Mouse (Mus musculus): Measurements from ENCODE around the gene Rnf214. TPM values are rescaled to one million over a fixed set of nuclear protein-coding genes. Genes with fewer than 3 reads are reported as not detected.
"Not testable (repeated sequence)": the region's sequence is repeated elsewhere in the genome, so short reads cannot be mapped to it uniquely, and the experiment has no call there.

Rnf214 gene
- total and polyA plus RNA-seq, 3 experiments: 7.9 to 17.0 TPM; not detected in 1

- DNase-seq (ENCODE audit: low read depth, low spot score): no peak
- no peaks in the 10 kb centered on the region for H3K9me3 ChIP-seq (replicated peaks; ENCODE audit: insufficient read depth, low read length)
- no peak overlapping the region for H3K4me3 ChIP-seq (ENCODE audit: control insufficient read depth in 1 of 2, insufficient read depth in 1 of 2, low read depth in 2 of 2, low read length in 2 of 2)
- no peaks in the 10 kb centered on the region for H3K36me3 ChIP-seq (ENCODE audit: control insufficient read depth in 1 of 2, insufficient read depth in 2 of 2, low read length in 2 of 2)
- no peak overlapping the region for H3K27ac ChIP-seq (ENCODE audit: control insufficient read depth, low read depth, low read length)
- TF ChIP-seq RCOR1 (IDR thresholded peaks at IDR 0.05; ENCODE audit: low read depth, low read length) (no peak), USF2 (IDR thresholded peaks at IDR 0.05; ENCODE audit: borderline replicate concordance in 1 of 2, insufficient read depth in 1 of 2, low read depth in 1 of 2, low read length in 2 of 2) (no peak), EP300 (IDR thresholded peaks at IDR 0.05; ENCODE audit: low read depth in 1 of 2, low read length in 2 of 2) (no peak), POLR2AphosphoS5 (IDR thresholded peaks at IDR 0.05; ENCODE audit: borderline replicate concordance, low read depth, low read length) (no peak), CHD2 (IDR thresholded peaks at IDR 0.05; ENCODE audit: low read length) (no peak), POLR2A (IDR thresholded peaks at IDR 0.05; ENCODE audit: control insufficient read depth in 1 of 2, insufficient read depth in 1 of 2, low read depth in 1 of 2, low read length in 2 of 2, poor library complexity in 1 of 2) (no peak), ETS1 (IDR thresholded peaks at IDR 0.05; ENCODE audit: low read depth, low read length) (no peak), ZNF384 (IDR thresholded peaks at IDR 0.05; ENCODE audit: low read depth, low read length) (no peak)
- no peaks in the 10 kb centered on the region for H3K79me2 ChIP-seq (ENCODE audit: control insufficient read depth, insufficient read depth, low read length, poor library complexity)
- no peaks in the 10 kb centered on the region for H3K4me1 ChIP-seq (ENCODE audit: control insufficient read depth in 1 of 2, insufficient read depth in 2 of 2, low read length in 2 of 2)
- no peaks in the 10 kb centered on the region for H3K27me3 ChIP-seq (ENCODE audit: control insufficient read depth in 1 of 2, insufficient read depth in 2 of 2, low read length in 2 of 2)
- no peak overlapping the region for H3K9ac ChIP-seq (ENCODE audit: control insufficient read depth, low read depth, low read length, poor library complexity, severe bottlenecking)
Observed at GRCm38 (mm10) chr9:45849528-45850408, 56.9 kb downstream of the Rnf214 start.

- H3K27me3 ChIP-seq (ENCODE audit: control insufficient read depth in 1 of 2, insufficient read depth in 2 of 2, low read length in 2 of 2): peaks cover 0 to 2% of the 10 kb centered on the region in 2 experiments; a peak in 2 of 4 replicates
Observed at GRCm38 (mm10) chr9:45846891-45847460, 59.7 kb downstream of the Rnf214 start.

GRCm38 (mm10) chr9:45846176-45846575 is 60.5 kb downstream of the Rnf214 start:
- not testable (repeated sequence) for H3K27me3 ChIP-seq (ENCODE audit: control insufficient read depth in 1 of 2, insufficient read depth in 2 of 2, low read length in 2 of 2); H3K4me1 ChIP-seq (ENCODE audit: control insufficient read depth in 1 of 2, insufficient read depth in 2 of 2, low read length in 2 of 2); DNase-seq (ENCODE audit: low read depth, low spot score); H3K9me3 ChIP-seq (replicated peaks; ENCODE audit: insufficient read depth, low read length); H3K4me3 ChIP-seq (ENCODE audit: control insufficient read depth in 1 of 2, insufficient read depth in 1 of 2, low read depth in 2 of 2, low read length in 2 of 2); H3K36me3 ChIP-seq (ENCODE audit: control insufficient read depth in 1 of 2, insufficient read depth in 2 of 2, low read length in 2 of 2); H3K27ac ChIP-seq (ENCODE audit: control insufficient read depth, low read depth, low read length); H3K79me2 ChIP-seq (ENCODE audit: control insufficient read depth, insufficient read depth, low read length, poor library complexity); H3K9ac ChIP-seq (ENCODE audit: control insufficient read depth, low read depth, low read length, poor library complexity, severe bottlenecking)

More at GRCm38 (mm10) chr9:45846891-45847460, 59.7 kb downstream of the Rnf214 start:
- Histone ChIP-seq H3K27ac (ENCODE audit: control insufficient read depth, low read depth, low read length) (no peak overlapping the region), H3K36me3 (ENCODE audit: control insufficient read depth in 1 of 2, insufficient read depth in 2 of 2, low read length in 2 of 2) (no peaks in the 10 kb centered on the region), H3K4me3 (ENCODE audit: control insufficient read depth in 1 of 2, insufficient read depth in 1 of 2, low read depth in 2 of 2, low read length in 2 of 2) (no peak overlapping the region), H3K4me1 (ENCODE audit: control insufficient read depth in 1 of 2, insufficient read depth in 2 of 2, low read length in 2 of 2) (no peaks in the 10 kb centered on the region), H3K79me2 (ENCODE audit: control insufficient read depth, insufficient read depth, low read length, poor library complexity) (no peaks in the 10 kb centered on the region), H3K9ac (ENCODE audit: control insufficient read depth, low read depth, low read length, poor library complexity, severe bottlenecking) (no peak overlapping the region), H3K9me3 (replicated peaks; ENCODE audit: insufficient read depth, low read length) (no peaks in the 10 kb centered on the region)
- DNase-seq (ENCODE audit: low read depth, low spot score): no peak
- TF ChIP-seq ZNF384 (IDR thresholded peaks at IDR 0.05; ENCODE audit: low read depth, low read length): no peak
